Mouse (Mus musculus): ENCODE measurements around the gene Gm7138. TPM values are rescaled to one million over a fixed set of nuclear protein-coding genes. Genes with fewer than 3 reads are reported as not detected.
"Not testable (repeated sequence)": the region's sequence is repeated elsewhere in the genome, so short reads cannot be mapped to it uniquely, and the experiment has no call there.

The Gm7138 gene
- not detected for total RNA-seq (2021)

DNA sequence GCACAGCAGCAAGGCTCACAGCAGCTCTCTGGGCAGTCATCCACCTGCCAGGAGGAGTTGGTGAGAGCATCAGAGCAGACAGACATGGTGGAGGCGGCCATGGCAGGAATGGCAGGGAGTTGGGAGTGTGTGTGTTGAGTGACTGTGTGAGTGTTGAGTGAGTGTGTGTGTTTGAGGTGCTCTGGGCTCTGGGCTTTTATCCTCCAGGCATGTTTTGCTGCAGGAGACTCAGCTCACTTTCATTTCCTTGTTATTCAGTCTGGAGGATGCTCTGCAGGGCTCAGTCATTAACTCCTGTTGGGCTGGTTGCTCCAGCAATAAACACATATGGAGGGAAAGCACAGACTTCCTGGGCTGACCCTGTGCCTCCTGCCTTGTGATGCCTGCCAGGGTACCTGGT lies at the start of gene Gm7138:
Gm7138 (minus strand) TSS at position 101 of the 400 bp plus-strand sequence.
- DNase-seq (ENCODE audit: extremely low spot score in 1 of 2, low spot score in 2 of 2); intact Hi-C loops (cut with DNase I): not testable (repeated sequence)

DNA sequence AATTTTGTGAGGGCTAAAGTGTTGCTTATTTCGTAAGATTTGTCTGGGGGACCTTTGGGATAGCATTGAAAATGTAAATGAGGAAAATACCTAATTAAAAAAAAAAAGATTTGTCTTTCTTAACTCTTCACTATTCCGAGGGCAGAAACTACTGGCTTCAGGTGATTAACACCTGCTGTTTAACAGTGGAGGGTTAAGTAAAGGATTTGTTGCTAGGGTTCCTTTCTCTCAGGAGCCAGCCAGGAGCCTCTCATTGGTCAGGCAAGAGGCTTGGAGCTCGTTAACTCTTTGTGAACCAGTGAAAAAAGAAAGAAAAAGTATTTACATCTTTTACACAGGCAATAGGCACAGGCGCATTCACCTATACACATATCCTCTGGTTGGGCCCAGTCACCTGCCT lies 42.5 kb upstream of the Gm7138 start:
- no peak for DNase-seq (ENCODE audit: extremely low spot score in 1 of 2, low spot score in 2 of 2)
- intact Hi-C loops (cut with DNase I): no loop called here

DNA sequence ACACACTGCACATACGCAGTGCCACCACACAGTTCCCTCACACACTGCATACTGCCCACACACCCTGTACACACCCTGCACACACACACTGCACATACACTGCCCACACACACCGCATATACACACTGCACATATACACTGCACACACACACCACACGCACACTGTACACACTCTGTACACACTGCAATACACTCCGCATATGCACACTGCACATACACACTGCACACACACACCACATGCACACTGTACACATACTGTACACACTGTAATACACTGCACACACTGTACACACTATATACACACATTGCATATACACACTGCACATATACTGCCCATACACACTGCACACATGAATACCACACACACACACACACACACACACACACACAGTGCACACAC lies 41.8 kb upstream of the Gm7138 start:
- DNase-seq (ENCODE audit: extremely low spot score in 1 of 2, low spot score in 2 of 2): no peak
- intact Hi-C loops (cut with DNase I): no loop called here

DNA sequence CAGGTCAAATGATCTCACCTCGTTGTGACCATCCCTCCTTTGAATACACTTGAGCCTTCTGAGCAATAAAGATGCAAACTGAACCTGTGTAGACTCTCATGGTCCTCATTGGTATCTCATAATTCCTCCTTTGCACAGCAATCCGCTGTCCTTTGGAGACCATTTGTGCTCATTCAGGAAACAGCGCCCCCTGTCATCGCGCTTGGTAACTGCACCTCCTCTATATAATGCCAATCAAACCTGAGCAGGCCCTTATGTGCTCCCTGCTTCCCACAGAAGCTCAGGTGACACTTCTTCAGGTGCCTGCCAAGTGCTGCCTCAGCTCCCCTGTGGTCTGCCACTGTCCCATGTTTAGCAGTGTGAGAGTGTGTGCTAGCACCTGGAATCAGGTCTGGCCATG lies 38.8 kb upstream of the Gm7138 start:
- no peak for DNase-seq (ENCODE audit: extremely low spot score in 1 of 2, low spot score in 2 of 2)
- intact Hi-C loops (cut with DNase I): no loop called here

DNA sequence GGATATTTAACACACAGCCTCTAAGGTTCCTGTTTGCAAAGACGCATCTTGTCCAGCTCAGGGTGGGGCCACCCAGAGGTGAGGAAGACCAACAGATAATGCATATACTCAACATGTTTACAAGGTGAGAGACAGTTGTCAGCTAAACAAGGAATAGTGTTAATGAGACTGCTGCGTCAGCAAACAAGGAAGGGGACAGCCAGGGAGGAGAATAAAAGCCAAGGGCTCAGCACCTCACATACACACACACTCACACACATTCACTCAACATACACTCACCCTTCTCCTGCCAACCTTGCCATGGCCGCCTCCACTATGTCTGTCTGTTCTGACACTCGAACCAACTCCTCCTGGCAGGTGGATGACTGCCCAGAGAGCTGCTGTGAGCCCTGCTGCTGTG lies 37.6 kb upstream of the Gm7138 start, which contains the start of gene Gm2696:
Gm2696 (plus strand) TSS at position 301 of the 400 bp plus-strand sequence.
- intact Hi-C loops (cut with DNase I): no loop called here
- DNase-seq (ENCODE audit: extremely low spot score in 1 of 2, low spot score in 2 of 2): no peak

DNA sequence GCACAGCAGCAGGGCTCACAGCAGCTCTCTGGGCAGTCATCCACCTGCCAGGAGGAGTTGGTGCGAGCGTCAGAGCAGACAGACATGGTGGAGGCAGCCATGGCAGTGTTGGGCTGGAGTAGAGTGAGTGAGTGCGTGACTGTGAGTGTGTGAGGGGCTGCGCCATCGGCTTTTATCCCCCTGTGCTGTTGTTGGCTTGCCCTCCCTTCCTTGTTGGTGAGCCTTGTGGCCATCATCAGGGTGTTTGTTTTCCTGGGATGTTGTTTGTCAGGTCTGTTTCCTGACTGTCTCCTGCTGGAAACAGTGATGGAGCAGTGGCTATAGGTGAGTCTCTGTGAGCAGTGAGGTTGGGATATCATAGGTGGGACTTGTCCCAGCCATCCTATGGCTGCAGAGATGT lies 35.0 kb upstream of the Gm7138 start, which contains the start of gene Gm9507:
Gm9507 (minus strand) TSS at position 101 of the 400 bp plus-strand sequence.
- DNase-seq (ENCODE audit: extremely low spot score in 1 of 2, low spot score in 2 of 2): no peak
- intact Hi-C loops (cut with DNase I): no loop called here

DNA sequence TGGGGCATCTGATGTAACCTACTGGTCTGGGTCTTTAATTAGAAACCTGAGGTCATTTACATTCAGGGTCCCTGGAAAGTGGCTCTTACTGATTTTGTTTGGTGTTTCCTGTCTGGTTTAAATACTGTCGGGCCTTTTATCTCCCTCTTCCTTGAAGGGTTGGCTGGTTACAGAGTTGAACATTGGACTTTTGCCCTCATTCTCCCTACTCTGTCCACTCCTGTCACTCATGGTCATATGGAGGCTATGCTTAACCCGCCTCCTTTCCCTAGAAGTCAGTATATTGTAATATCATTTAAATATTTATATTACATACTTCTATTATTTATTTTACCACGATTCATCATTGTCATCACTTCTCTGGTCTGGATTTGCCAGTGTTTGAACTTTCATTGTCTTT lies 27.4 kb upstream of the Gm7138 start:
- no peak for DNase-seq (ENCODE audit: extremely low spot score in 1 of 2, low spot score in 2 of 2)
- intact Hi-C loops (cut with DNase I): no loop called here

DNA sequence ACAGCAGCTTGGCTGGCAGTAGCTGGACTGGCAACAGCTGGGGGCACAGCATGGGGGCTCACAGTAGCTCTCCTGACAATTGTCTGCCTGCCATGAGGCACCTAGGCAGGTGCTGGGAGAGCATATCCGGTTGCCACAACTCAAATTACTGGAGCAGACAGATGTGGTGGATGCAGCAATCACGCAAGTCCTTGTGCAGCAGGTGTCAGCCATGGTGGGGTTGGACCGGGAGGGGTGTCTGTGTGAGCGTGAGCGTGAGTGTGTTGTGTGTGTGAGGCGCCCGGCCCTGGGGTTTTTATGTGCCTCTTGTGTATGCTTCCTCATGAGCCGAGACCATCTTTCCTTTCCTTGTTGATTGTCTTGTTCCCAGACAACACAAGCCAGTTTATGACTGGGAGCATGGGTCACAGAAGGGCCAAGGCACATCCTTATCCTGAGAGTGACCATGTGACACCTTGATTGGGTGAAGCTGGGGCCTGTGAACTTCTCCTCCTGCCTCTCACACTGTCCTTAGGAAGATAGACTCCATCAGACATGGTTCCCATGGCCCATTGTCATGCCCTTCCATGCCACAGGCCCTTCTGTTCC lies 22.3 kb upstream of the Gm7138 start, which contains the start of gene Gm19668:
Gm19668 (minus strand) TSS at position 213 of the 588 bp plus-strand sequence.
- intact Hi-C loops (cut with DNase I): no loop called here
- DNase-seq (ENCODE audit: extremely low spot score in 1 of 2, low spot score in 2 of 2): no peak

DNA sequence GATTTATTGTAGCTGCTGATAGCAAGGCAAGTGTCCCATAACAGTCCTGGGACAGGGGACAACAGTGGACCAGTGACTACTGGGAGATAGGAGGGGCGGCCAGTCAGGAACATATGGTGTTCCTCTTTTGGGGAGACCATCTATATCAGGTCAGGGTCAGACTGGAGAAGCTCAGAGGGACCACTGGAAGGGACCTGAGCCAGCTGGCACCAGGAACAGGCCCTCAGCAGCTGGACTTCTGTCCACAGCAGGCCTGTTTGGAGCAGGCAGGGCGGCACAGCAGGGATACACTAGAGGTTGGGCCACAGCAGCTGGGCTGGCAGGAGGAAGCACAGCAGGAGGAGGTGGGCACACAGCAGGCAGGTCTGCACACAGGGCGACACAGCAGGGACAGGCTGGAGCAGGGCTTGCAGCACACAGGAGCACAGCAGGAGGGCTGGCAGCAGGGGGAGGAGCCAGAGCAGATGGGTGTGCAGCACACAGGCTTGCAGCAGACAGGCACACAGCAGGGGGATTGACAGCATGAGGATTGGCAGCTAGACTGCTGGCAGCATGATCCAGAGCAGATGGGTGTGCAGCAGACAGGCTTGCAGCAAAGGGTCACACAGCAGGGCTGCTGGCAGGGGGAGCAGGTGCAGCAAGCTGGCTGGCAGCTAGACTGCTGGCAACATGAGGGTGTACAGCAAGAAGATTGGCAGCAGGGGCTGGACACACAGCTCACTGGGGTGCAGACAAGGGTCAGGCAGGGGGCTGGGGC lies 21.6 kb upstream of the Gm7138 start:
- DNase-seq (ENCODE audit: extremely low spot score in 1 of 2, low spot score in 2 of 2); intact Hi-C loops (cut with DNase I): not testable (repeated sequence)

DNA sequence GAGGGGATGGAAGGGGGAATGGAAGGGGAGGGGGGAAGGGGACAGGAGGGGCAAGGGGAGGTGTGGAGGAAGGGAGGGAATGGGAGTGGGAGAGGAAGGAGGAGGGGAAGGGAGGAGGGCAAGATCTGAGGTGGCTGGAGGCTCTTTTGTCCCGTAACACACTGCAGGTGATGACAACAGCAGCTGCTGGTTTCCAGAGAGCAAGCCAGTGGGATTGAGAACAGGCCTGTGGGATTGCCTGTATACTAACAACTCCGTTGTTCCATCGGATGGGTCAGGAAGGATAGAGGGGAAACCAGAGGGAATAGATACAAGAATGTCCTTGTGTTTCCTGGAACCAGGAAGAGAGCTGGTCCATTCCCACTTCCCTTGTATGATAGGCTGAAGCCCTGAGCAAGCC lies 20.9 kb upstream of the Gm7138 start:
- no peak for DNase-seq (ENCODE audit: extremely low spot score in 1 of 2, low spot score in 2 of 2)
- intact Hi-C loops (cut with DNase I): no loop called here

DNA sequence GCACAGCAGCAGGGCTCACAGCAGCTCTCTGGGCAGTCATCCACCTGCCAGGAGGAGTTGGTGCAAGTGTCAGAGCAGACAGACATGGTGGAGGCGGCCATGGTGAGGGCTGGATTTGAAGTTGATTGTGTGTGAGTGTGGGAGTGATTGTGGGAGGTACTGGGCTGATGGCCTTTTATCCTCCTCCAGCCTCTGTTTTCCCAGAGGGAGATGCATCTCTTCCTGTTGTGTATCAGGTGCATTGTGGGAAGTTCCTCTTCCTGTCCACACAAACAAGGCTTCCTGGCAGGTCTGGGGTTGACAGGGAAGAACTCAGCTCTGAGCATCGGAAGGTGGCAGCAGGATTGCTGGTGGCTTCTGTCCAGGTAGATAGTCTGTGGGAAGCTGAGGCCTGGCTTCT lies 18.2 kb upstream of the Gm7138 start, which contains the start of gene Gm9639:
Gm9639 (minus strand) TSS at position 101 of the 400 bp plus-strand sequence.
- DNase-seq (ENCODE audit: extremely low spot score in 1 of 2, low spot score in 2 of 2): no peak
- intact Hi-C loops (cut with DNase I): no loop called here

DNA sequence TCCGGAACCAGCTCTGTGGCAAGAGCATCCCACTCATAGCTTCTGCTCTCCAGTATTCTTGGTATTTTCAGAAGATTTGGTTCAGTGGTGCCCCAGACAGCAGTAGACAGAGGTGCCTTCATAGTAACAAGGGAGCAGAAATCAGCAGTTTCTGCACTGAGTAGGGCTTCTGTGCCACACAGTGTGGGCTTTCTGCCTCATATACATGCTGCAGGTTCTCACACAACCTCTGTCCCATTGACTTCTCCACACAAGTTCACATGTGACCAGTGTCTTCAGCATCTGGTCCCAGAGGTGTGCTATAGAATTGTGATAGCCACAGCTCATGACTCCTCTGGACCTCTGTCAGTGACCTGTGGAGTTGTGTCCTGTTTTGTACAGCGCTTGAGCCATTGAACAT lies 11.9 kb upstream of the Gm7138 start:
- intact Hi-C loops (cut with DNase I): no loop called here

DNA sequence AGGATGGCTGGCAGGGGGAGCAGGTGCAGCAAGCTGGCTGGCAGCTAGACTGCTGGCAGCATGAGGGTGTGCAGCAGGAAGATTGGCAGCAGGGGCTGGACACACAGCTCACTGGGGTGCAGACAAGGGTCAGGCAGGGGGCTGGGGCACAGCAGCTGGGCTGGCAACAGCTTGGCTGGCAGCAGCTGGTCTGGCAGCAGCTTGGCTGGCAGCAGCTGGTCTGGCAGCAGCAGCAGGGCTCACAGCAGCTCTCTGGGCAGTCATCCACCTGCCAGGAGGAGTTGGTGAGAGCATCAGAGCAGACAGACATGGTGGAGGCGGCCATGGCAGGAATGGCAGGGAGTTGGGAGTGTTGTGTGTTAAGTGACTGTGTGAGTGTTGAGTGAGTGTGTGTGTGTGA lies 11.1 kb upstream of the Gm7138 start, which contains the start of gene Gm7137:
Gm7137 (minus strand) TSS at position 325 of the 400 bp plus-strand sequence.
- DNase-seq (ENCODE audit: extremely low spot score in 1 of 2, low spot score in 2 of 2); intact Hi-C loops (cut with DNase I): not testable (repeated sequence)

More for the DNA sequence above, 11.9 kb upstream of the Gm7138 start:
- DNase-seq (ENCODE audit: extremely low spot score in 1 of 2, low spot score in 2 of 2): no peak

DNA sequence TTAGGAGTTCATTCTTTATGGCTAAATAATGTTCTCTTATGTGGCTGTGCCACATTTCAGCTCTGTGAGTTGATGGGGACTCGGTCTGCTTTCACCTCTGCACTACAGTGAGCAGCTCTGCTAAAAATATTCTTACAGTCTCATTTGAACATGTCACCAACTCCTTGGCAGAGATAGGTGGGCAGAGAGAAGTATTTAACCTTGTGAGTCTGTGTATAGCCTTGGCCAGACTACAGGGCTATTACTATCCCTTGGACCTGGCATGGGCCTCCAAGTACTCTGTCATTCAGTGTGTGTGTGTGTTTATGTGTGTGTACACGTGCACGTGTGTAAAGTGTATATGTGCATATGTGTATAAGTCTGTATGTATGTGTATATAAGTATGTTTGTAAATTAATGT lies 6.7 kb upstream of the Gm7138 start:
- intact Hi-C loops (cut with DNase I); DNase-seq (ENCODE audit: extremely low spot score in 1 of 2, low spot score in 2 of 2): not testable (repeated sequence)

DNA sequence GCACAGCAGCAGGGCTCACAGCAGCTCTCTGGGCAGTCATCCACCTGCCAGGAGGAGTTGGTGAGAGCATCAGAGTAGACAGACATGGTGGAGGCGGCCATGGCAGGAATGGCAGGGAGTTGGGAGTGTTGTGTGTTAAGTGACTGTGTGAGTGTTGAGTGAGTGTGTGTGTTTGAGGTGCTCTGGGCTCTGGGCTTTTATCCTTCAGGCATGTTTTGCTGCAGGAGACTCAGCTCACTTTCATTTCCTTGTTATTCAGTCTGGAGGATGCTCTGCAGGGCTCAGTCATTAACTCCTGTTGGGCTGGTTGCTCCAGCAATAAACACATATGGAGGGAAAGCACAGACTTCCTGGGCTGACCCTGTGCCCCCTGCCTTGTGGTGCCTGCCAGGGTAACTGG lies 5.7 kb upstream of the Gm7138 start, which contains the start of gene Gm3250:
Gm3250 (minus strand) TSS at position 101 of the 400 bp plus-strand sequence.
- DNase-seq (ENCODE audit: extremely low spot score in 1 of 2, low spot score in 2 of 2); intact Hi-C loops (cut with DNase I): not testable (repeated sequence)

DNA sequence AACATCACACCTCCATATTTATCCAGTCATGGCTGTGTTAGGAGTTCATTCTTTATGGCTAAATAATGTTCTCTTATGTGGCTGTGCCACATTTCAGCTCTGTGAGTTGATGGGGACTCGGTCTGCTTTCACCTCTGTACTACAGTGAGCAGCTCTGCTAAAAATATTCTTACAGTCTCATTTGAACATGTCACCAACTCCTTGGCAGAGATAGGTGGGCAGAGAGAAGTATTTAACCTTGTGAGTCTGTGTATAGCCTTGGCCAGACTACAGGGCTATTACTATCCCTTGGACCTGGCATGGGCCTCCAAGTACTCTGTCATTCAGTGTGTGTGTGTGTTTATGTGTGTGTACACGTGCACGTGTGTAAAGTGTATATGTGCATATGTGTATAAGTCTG lies 4.6 kb downstream of the Gm7138 start:
- intact Hi-C loops (cut with DNase I); DNase-seq (ENCODE audit: extremely low spot score in 1 of 2, low spot score in 2 of 2): not testable (repeated sequence)

DNA sequence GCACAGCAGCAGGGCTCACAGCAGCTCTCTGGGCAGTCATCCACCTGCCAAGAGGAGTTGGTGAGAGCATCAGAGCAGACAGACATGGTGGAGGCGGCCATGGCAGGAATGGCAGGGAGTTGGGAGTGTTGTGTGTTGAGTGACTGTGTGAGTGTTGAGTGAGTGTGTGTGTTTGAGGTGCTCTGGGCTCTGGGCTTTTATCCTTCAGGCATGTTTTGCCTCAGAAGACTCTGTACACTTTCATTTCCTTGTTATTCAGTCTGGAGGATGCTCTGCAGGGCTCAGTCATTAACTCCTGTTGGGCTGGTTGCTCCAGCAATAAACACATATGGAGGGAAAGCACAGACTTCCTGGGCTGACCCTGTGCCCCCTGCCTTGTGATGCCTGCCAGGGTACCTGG lies 5.5 kb downstream of the Gm7138 start, which contains the start of gene Gm3238:
Gm3238 (minus strand) TSS at position 101 of the 400 bp plus-strand sequence.
- DNase-seq (ENCODE audit: extremely low spot score in 1 of 2, low spot score in 2 of 2); intact Hi-C loops (cut with DNase I): not testable (repeated sequence)

DNA sequence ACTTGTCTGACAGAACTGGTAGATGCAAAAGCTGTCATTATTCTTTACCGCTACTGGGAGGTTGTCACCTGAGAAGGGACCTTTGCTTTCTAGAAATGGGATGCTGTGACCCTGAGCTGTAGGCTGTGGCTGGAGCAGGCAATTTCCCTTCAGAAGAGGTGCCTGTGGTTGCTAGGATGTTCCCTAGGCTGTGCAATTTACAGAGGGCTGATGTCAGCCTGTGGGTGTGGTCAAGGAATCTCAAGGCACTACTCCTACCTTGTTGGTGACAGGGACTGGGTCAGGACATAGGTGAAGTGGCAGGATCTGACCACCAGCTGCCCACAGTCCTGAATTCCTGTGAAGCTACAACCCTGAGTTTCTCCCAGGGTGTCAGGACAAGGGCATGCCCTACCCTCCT lies 7.0 kb downstream of the Gm7138 start:
- intact Hi-C loops (cut with DNase I): no loop called here
- DNase-seq (ENCODE audit: extremely low spot score in 1 of 2, low spot score in 2 of 2): no peak

DNA sequence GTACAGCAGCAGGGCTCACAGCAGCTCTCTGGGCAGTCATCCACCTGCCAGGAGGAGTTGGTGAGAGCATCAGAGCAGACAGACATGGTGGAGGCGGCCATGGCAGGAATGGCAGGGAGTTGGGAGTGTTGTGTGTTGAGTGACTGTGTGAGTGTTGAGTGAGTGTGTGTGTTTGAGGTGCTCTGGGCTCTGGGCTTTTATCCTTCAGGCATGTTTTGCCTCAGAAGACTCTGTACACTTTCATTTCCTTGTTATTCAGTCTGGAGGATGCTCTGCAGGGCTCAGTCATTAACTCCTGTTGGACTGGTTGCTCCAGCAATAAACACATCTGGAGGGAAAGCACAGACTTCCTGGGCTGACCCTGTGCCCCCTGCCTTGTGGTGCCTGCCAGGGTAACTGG lies 17.2 kb downstream of the Gm7138 start, which contains the start of gene Gm3233:
Gm3233 (minus strand) TSS at position 101 of the 400 bp plus-strand sequence.
- intact Hi-C loops (cut with DNase I); DNase-seq (ENCODE audit: extremely low spot score in 1 of 2, low spot score in 2 of 2): not testable (repeated sequence)

DNA sequence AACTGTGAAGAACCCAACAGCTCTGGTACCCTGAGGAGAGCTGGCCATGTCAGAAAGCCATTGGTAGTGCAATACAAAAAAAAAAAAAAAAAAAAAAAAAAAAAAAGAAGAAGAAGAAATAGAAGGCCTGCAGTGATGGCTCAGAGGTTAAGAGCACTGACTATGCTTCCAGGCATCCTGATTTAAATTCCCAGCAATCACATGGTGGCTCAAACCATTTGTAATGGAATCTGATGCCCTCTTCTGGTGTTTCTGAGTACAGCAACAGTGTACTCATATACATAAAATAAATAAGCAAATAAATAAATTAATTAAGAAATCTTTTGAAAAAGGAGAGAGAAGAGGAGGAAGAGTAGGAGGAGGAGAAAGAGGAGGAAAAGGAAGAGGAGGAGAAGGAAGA lies 23.3 kb downstream of the Gm7138 start:
- intact Hi-C loops (cut with DNase I): no loop called here

More for the DNA sequence above, 23.3 kb downstream of the Gm7138 start:
- no peak for DNase-seq (ENCODE audit: extremely low spot score in 1 of 2, low spot score in 2 of 2)
